Mouse (Mus musculus): ENCODE measurements around the gene Fam131a. TPM values are rescaled to one million over a fixed set of nuclear protein-coding genes. Genes with fewer than 3 reads are reported as not detected.

The Fam131a gene
- total and polyA plus RNA-seq, 3 experiments, result not detected

- no peak for DNase-seq (ENCODE audit: low read depth, low spot score)
- Histone ChIP-seq H3K27ac (ENCODE audit: control insufficient read depth, low read depth, low read length) (no peak overlapping the region), H3K9ac (ENCODE audit: control insufficient read depth, low read depth, low read length, poor library complexity, severe bottlenecking) (no peak overlapping the region), H3K4me3 (ENCODE audit: control insufficient read depth in 1 of 2, insufficient read depth in 1 of 2, low read depth in 2 of 2, low read length in 2 of 2) (no peak overlapping the region), H3K36me3 (ENCODE audit: control insufficient read depth in 1 of 2, insufficient read depth in 2 of 2, low read length in 2 of 2) (peaks cover 0 to 32% of the 10 kb centered on the region in 2 experiments; a peak in 2 of 4 replicates), H3K9me3 (replicated peaks; ENCODE audit: insufficient read depth, low read length) (no peaks in the 10 kb centered on the region), H3K79me2 (ENCODE audit: control insufficient read depth, insufficient read depth, low read length, poor library complexity) (no peaks in the 10 kb centered on the region), H3K27me3 (ENCODE audit: control insufficient read depth in 1 of 2, insufficient read depth in 2 of 2, low read length in 2 of 2) (no peaks in the 10 kb centered on the region), H3K4me1 (ENCODE audit: control insufficient read depth in 1 of 2, insufficient read depth in 2 of 2, low read length in 2 of 2) (peaks cover 15 to 32% of the 10 kb centered on the region in 2 experiments)
- TF ChIP-seq TBP (IDR thresholded peaks at IDR 0.05; ENCODE audit: low read depth, low read length) (no peak), KAT2A (conservative IDR thresholded peaks at IDR 0.05; ENCODE audit: low read depth, low read length) (no peak), USF2 (IDR thresholded peaks at IDR 0.05; ENCODE audit: borderline replicate concordance in 1 of 2, insufficient read depth in 1 of 2, low read depth in 1 of 2, low read length in 2 of 2) (no peak), USF1 (IDR thresholded peaks at IDR 0.05; ENCODE audit: low read depth, low read length) (no peak), GATA1 (IDR thresholded peaks at IDR 0.05; ENCODE audit: low read depth, low read length) (no peak), NRF1 (IDR thresholded peaks at IDR 0.05; ENCODE audit: insufficient read depth, low read depth, low read length, poor library complexity, severe bottlenecking) (no peak), SIN3A (IDR thresholded peaks at IDR 0.05; ENCODE audit: low read length) (no peak), HCFC1 (IDR thresholded peaks at IDR 0.05; ENCODE audit: low read depth, low read length) (no peak), GABPA (IDR thresholded peaks at IDR 0.05; ENCODE audit: low read depth, low read length) (no peak), TAL1 (IDR thresholded peaks at IDR 0.05; ENCODE audit: low read length) (no peak), POLR2A (IDR thresholded peaks at IDR 0.05; ENCODE audit: control insufficient read depth in 1 of 2, insufficient read depth in 1 of 2, low read depth in 1 of 2, low read length in 2 of 2, poor library complexity in 1 of 2) (no peak), ZKSCAN1 (IDR thresholded peaks at IDR 0.05; ENCODE audit: low read depth, low read length) (no peak), MAFK (IDR thresholded peaks at IDR 0.05; ENCODE audit: borderline replicate concordance, low read depth, low read length) (no peak), NELFE (IDR thresholded peaks at IDR 0.05; ENCODE audit: low read depth, low read length) (no peak), POLR2AphosphoS5 (IDR thresholded peaks at IDR 0.05; ENCODE audit: borderline replicate concordance, low read depth, low read length) (no peak), CHD1 (IDR thresholded peaks at IDR 0.05; ENCODE audit: low read depth, low read length) (no peak), MAZ (IDR thresholded peaks at IDR 0.05; ENCODE audit: low read depth, low read length) (no peak), MAX (IDR thresholded peaks at IDR 0.05; ENCODE audit: low read length) (no peak)
Measured at GRCm38 (mm10) chr16:20701729-20702521, 8.9 kb downstream of the Fam131a start.

DNA sequence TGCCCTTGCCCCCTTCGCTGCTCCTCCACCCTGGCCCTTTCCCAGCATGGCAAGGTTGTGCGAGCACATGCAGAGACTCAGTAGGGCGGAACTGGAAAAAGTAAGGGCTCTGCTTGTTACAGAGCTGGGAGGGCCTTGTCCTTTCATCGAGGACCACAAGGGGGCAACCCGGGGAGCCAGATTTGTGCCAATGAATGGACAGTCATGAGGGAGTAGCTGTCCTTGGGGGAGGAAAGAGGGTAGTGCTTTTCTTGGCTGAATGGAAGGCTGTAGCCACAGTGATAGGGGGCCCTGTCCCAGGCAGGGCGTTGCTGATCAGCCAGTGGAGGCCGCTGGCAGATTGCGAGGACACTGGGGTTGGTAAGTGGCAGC, 9.5 kb downstream of the Fam131a start:
- peak; percentile 54 for TF ChIP-seq SMC3 (IDR thresholded peaks at IDR 0.05; ENCODE audit: low read depth, low read length)
- TF ChIP-seq MAZ (IDR thresholded peaks at IDR 0.05; ENCODE audit: low read depth, low read length), result no peak
- TF ChIP-seq RAD21 (IDR thresholded peaks at IDR 0.05; ENCODE audit: low read depth, low read length), result peak; percentile 12; the same call in 1 of the 2 replicates
- TF ChIP-seq ZKSCAN1 (IDR thresholded peaks at IDR 0.05; ENCODE audit: low read depth, low read length), result no peak
- TF ChIP-seq ETS1 (IDR thresholded peaks at IDR 0.05; ENCODE audit: low read depth, low read length), result no peak
- no peak for TF ChIP-seq POLR2AphosphoS2 (IDR thresholded peaks at IDR 0.05; ENCODE audit: low read length)
- no peak for TF ChIP-seq NELFE (IDR thresholded peaks at IDR 0.05; ENCODE audit: low read depth, low read length)
- no peak for TF ChIP-seq HCFC1 (IDR thresholded peaks at IDR 0.05; ENCODE audit: low read depth, low read length)
- TF ChIP-seq JUND (IDR thresholded peaks at IDR 0.05; ENCODE audit: low read depth, low read length), result no peak
- no peak for TF ChIP-seq MAX (IDR thresholded peaks at IDR 0.05; ENCODE audit: low read length)
- TF ChIP-seq CTCF (IDR thresholded peaks at IDR 0.05 in 2 of 3, conservative IDR thresholded peaks at IDR 0.05 in 1 of 3; ENCODE audit: control insufficient read depth in 1 of 3, insufficient read depth in 1 of 3, low read depth in 2 of 3, low read length in 3 of 3, poor library complexity in 1 of 3, severe bottlenecking in 1 of 3), result peak; percentile 55 to 59 (median 55)
- no peak for TF ChIP-seq SIN3A (IDR thresholded peaks at IDR 0.05; ENCODE audit: low read length)
- no peak for TF ChIP-seq ZMIZ1 (IDR thresholded peaks at IDR 0.05; ENCODE audit: low read depth, low read length)
- TF ChIP-seq CHD2 (IDR thresholded peaks at IDR 0.05; ENCODE audit: low read length), result no peak
- H3K27ac ChIP-seq (ENCODE audit: control insufficient read depth, low read depth, low read length), result no peak overlapping the region
- H3K4me1 ChIP-seq (ENCODE audit: control insufficient read depth in 1 of 2, insufficient read depth in 2 of 2, low read length in 2 of 2), result peaks cover 15 to 33% of the 10 kb centered on the region in 2 experiments
- H3K36me3 ChIP-seq (ENCODE audit: control insufficient read depth in 1 of 2, insufficient read depth in 2 of 2, low read length in 2 of 2), result peaks cover 0 to 34% of the 10 kb centered on the region in 2 experiments; a peak in 2 of 4 replicates
- no peak overlapping the region for H3K9ac ChIP-seq (ENCODE audit: control insufficient read depth, low read depth, low read length, poor library complexity, severe bottlenecking)
- H3K27me3 ChIP-seq (ENCODE audit: control insufficient read depth in 1 of 2, insufficient read depth in 2 of 2, low read length in 2 of 2), result no peaks in the 10 kb centered on the region
- H3K79me2 ChIP-seq (ENCODE audit: control insufficient read depth, insufficient read depth, low read length, poor library complexity), result no peaks in the 10 kb centered on the region
- no peak overlapping the region for H3K4me3 ChIP-seq (ENCODE audit: control insufficient read depth in 1 of 2, insufficient read depth in 1 of 2, low read depth in 2 of 2, low read length in 2 of 2)
- H3K9me3 ChIP-seq (replicated peaks; ENCODE audit: insufficient read depth, low read length), result no peaks in the 10 kb centered on the region
- DNase-seq (ENCODE audit: low read depth, low spot score), result peak; percentile 71

All from MEL (cell line).